Mouse (Mus musculus) limb, embryonic 11.5 days (tissue): ENCODE data around the gene Pigk. TPM values are rescaled to one million over a fixed set of nuclear protein-coding genes. Genes with fewer than 3 reads are reported as not detected.

Experiments used
- ATAC-seq: fragments of 200-750 bp; cut with Nextera tagmentation; 2 replicates; pipeline ENCODE4 v1.8.0; 2017; ENCODE audit warnings: low read depth; ENCODE audit not compliant: insufficient number of reproducible peaks, low FRiP score, low TSS enrichment
- DNase-seq: peaks from one replicate; pipeline ENCODE4 v3.0.0-alpha.2; 2015; ENCODE audit warnings: low spot score
- H3K27ac ChIP-seq: fragments of 300-500 bp; sonication (generic); replicated peaks from 2 replicates; pipeline ENCODE4 v1.5.1; 2014; ENCODE audit warnings: low read depth, mild to moderate bottlenecking, low read length
- H3K27me3 ChIP-seq: fragments of 300-500 bp; sonication (generic); 2 replicates; pipeline ENCODE4 v1.6.1; 2014; ENCODE audit warnings: mild to moderate bottlenecking, low read length, mixed read lengths; ENCODE audit not compliant: control insufficient read depth, insufficient read depth
- H3K36me3 ChIP-seq: fragments of 300-500 bp; sonication (generic); 2 replicates; pipeline ENCODE4 v1.6.1; 2014; ENCODE audit warnings: mild to moderate bottlenecking, low read length, moderate library complexity, mixed read lengths; ENCODE audit not compliant: control insufficient read depth, insufficient read depth
- H3K4me1 ChIP-seq: fragments of 300-500 bp; sonication (generic); 2 replicates; pipeline ENCODE4 v1.6.1; 2014; ENCODE audit warnings: low read length, mixed read lengths; ENCODE audit not compliant: control insufficient read depth, insufficient read depth
- H3K4me2 ChIP-seq: fragments of 300-500 bp; sonication (generic); 2 replicates; pipeline ENCODE4 v1.6.1; 2014; ENCODE audit warnings: low read depth, mild to moderate bottlenecking, moderate library complexity; ENCODE audit not compliant: severe bottlenecking
- H3K4me3 ChIP-seq: fragments of 300-500 bp; sonication (generic); 2 replicates; pipeline ENCODE4 v1.5.1; 2014; ENCODE audit warnings: low read depth, low read length
- H3K9ac ChIP-seq: fragments of 300-500 bp; sonication (generic); 2 replicates; pipeline ENCODE4 v1.6.1; 2014; ENCODE audit warnings: mild to moderate bottlenecking, low read length
- H3K9me3 ChIP-seq: fragments of 300-500 bp; sonication (generic); 2 replicates; pipeline ENCODE4 v1.6.1; 2016; ENCODE audit warnings: low read length; ENCODE audit not compliant: control insufficient read depth
- WGBS: fragments of 180-500 bp; shearing (Covaris S2); extraction: QIAGEN DNeasy Blood & Tissue Kit; methylation state at CpG from one replicate; pipeline ENCODE4 v1.1.7; 2014; 5-methylcytosine and 5-hydroxymethylcytosine counted together
- polyA plus RNA-seq: library from polyadenylated mRNA; unstranded; fragments of >200 nt; fragmentation: Nextera tagmentation; extraction: Ambion mirVana; gene quantifications from 2 replicates; pipeline ENCODE4 v1.2.1, GENCODE M21; 2014

Gene Pigk
- polyA plus RNA-seq, 1 experiment from 2014 or later: 45.3 TPM

DNA sequence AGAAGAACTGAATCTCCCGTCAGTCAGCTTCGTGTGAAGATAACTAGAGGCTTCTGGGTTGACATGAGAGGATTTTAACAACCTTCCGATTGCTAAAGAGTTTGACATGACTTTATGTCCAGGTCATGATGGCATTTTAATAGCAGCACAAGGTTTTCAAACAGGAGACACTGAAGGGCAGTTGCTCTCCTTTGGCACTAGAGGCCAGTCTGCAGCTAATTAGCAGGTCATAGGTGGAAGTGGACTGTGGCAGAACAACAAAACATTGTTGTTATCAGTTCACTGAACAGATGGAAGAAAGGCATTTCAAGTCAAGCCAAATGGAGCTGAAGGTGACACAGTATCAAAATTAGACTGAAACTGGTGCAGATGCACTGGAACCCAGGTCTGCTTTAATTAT is 4.0 kb upstream of the Pigk start:
- no peaks in the 10 kb centered on the region for H3K36me3 ChIP-seq
- WGBS: 54% methylated on average over 3 of the region's 3 CpGs
- 0 out of 2 replicates have a peak, but pooled peaks cover 1% of the 10 kb centered on the region for H3K4me1 ChIP-seq
- no peak overlapping the region for H3K4me3 ChIP-seq
- DNase-seq (no peak), ATAC-seq (no peak)
- H3K27ac ChIP-seq: no peak overlapping the region
- no peaks in the 10 kb centered on the region for H3K9me3 ChIP-seq
- H3K9ac ChIP-seq: no peak overlapping the region
- H3K27me3 ChIP-seq: no peaks in the 10 kb centered on the region
- H3K4me2 ChIP-seq: no peak overlapping the region

DNA sequence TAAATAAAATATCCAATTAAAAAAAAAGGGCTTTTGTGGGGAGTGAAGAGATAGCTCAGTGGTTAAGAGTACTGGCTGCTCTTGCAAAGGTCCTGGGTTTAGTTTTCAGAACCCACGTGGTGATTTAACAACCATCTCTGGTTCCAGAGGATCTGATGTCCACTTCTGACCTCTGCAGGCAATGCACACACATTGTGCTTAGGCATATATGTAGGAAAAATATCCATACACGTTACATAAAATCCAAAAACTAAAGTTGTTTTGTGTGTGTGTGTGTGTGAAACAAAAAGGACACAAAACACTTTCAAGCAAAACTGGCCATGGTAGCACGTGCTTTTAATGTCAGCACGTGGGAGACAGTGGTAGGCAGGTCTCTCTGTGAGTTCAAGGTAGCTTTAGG is 943 bp upstream of the Pigk start:
- ATAC-seq (no peak), DNase-seq (no peak)
- H3K4me1 ChIP-seq: 0 out of 2 replicates have a peak, but pooled peaks cover 2% of the 10 kb centered on the region
- no peak overlapping the region for H3K4me2 ChIP-seq
- no peak overlapping the region for H3K9ac ChIP-seq
- H3K27ac ChIP-seq: no peak overlapping the region
- no peak overlapping the region for H3K4me3 ChIP-seq
- no peaks in the 10 kb centered on the region for H3K36me3 ChIP-seq
- H3K27me3 ChIP-seq: no peaks in the 10 kb centered on the region
- 75% methylated on average over 4 of the region's 4 CpGs for WGBS
- no peaks in the 10 kb centered on the region for H3K9me3 ChIP-seq

DNA sequence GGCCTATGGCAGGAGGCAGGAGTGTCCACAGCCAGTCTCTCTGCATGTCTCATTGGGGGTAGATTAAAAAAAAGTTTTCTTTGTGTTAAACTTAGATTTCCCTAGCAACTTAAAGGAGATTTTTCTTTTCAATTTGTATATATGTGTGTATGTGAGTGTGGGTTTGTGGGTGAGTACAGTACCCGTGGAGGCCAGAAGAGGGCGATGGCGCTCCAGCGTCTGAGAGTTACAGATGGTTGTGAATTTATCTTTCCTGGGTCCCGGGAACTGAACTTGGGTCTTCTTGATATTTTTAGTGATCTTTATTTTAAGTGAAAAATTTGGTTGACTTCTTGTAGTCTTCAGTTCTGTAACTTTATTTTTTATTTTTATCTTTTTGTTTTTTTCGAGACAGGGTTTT is 7.4 kb downstream of the Pigk start:
- H3K27ac ChIP-seq: no peak overlapping the region
- H3K9me3 ChIP-seq: no peaks in the 10 kb centered on the region
- H3K4me3 ChIP-seq: no peak overlapping the region
- no peak overlapping the region for H3K9ac ChIP-seq
- 82% methylated on average over 6 of the region's 6 CpGs for WGBS
- ATAC-seq (no peak), DNase-seq (no peak)
- H3K4me1 ChIP-seq: no peaks in the 10 kb centered on the region
- H3K27me3 ChIP-seq: no peaks in the 10 kb centered on the region
- peaks cover 4% of the 10 kb centered on the region; the same call in 1 of the 2 replicates for H3K36me3 ChIP-seq
- no peak overlapping the region for H3K4me2 ChIP-seq

DNA sequence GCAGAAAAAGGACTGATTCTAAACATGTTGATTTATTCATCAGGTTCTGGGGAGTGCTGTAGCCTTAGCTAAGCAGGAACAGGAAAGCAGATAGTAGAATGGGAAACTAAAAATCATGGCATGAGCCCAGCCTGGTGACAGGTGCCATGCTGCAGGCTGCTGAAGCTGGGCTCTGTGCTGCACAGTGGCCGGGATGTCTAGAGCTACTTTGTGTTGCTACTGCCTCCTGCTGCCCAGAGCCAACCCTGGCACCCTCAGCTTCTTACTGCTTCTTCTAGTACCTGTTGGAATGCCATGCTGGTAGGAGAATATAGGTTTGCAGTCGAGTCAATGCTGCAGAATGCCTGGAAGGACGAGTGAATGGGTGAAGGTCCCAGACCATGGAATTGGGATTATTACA is 8.9 kb downstream of the Pigk start:
- H3K27me3 ChIP-seq: no peaks in the 10 kb centered on the region
- peaks cover 4% of the 10 kb centered on the region; the same call in 1 of the 2 replicates for H3K36me3 ChIP-seq
- DNase-seq (no peak), ATAC-seq (no peak)
- WGBS: 79% methylated on average over 3 of the region's 3 CpGs
- H3K9ac ChIP-seq: no peak overlapping the region
- H3K4me2 ChIP-seq: no peak overlapping the region
- H3K9me3 ChIP-seq: no peaks in the 10 kb centered on the region
- H3K4me1 ChIP-seq: 0 out of 2 replicates have a peak, but pooled peaks cover 3% of the 10 kb centered on the region
- no peak overlapping the region for H3K27ac ChIP-seq
- H3K4me3 ChIP-seq: no peak overlapping the region

DNA sequence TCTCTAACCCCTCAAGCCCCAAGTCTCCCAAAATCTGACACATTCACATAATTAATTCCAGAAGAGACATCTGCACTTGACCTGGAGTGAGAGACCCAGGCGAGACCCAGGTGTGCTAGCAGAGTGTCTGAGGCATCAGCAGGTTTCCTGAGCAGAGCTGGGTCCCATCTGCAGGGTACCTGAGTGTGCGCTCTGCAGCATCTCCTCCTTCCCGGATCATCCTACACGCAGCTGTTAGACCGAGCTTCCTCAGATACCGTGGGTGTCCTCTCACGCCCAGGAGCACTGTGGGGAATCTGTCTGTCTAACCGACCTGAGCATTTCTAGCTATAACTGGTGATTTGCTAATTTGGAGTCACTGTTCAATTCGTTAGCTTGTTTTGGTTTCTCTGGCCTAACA is 10.5 kb downstream of the Pigk start:
- no peak overlapping the region for H3K27ac ChIP-seq
- H3K27me3 ChIP-seq: no peaks in the 10 kb centered on the region
- WGBS: 88% methylated on average over 9 of the region's 9 CpGs
- no peak overlapping the region for H3K4me3 ChIP-seq
- no peak overlapping the region for H3K4me2 ChIP-seq
- peaks cover 4% of the 10 kb centered on the region; the same call in 1 of the 2 replicates for H3K36me3 ChIP-seq
- H3K9ac ChIP-seq: no peak overlapping the region
- DNase-seq: no peak
- H3K9me3 ChIP-seq: no peaks in the 10 kb centered on the region
- ATAC-seq: no peak
- 0 out of 2 replicates have a peak, but pooled peaks cover 5% of the 10 kb centered on the region for H3K4me1 ChIP-seq

DNA sequence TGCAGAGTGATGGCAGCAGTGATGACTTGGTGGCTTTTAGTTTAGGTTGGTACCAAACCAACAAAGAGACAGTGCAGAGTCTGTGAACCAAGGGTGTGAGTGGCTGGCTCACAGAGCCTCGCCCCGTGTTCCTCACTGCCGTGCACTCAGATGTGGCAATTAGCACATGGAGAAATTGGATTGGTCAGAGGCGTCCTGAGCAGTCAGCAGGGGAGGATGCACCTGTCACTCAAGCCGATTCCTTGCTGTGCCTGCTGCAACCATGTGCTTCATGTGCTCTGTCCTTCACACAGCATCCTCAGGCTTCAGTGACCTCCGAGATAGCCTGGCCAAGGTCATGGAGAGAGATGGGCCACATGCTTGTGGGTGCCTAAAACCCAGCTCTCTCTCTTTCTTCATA is 14.3 kb downstream of the Pigk start:
- H3K36me3 ChIP-seq: no peaks in the 10 kb centered on the region
- no peak overlapping the region for H3K9ac ChIP-seq
- H3K27me3 ChIP-seq: no peaks in the 10 kb centered on the region
- no peak overlapping the region for H3K4me3 ChIP-seq
- no peak for DNase-seq
- no peak overlapping the region for H3K27ac ChIP-seq
- 73% methylated on average over 6 of the region's 6 CpGs for WGBS
- no peak for ATAC-seq
- no peak overlapping the region for H3K4me2 ChIP-seq
- 0 out of 2 replicates have a peak, but pooled peaks cover 5% of the 10 kb centered on the region for H3K4me1 ChIP-seq
- no peaks in the 10 kb centered on the region for H3K9me3 ChIP-seq

DNA sequence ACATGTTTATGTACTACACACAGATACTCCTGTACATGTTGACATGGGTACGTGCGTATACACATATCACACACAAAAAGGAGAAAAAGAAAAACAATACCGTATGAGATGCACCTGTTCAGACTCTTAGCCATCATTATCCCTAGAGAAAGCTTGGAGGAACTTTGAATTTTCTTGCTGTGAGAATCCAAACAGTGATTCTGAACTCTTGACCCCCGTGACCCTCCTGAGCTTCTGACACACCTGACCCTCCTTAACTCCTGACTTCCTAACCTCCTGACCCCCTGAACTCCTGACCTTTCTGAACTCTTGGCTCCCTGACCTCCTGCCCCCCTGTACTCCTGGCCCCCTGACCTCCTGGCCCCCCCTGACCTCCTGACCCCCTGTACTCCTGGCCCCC is 19.1 kb downstream of the Pigk start:
- Histone ChIP-seq H3K36me3 (no peaks in the 10 kb centered on the region), H3K4me2 (no peak overlapping the region), H3K9me3 (no peaks in the 10 kb centered on the region), H3K4me3 (no peak overlapping the region), H3K9ac (no peak overlapping the region), H3K27ac (no peak overlapping the region), H3K27me3 (no peaks in the 10 kb centered on the region), H3K4me1 (0 out of 2 replicates have a peak, but pooled peaks cover 1% of the 10 kb centered on the region)
- DNase-seq (no peak), ATAC-seq (no peak)
- 91% methylated on average over 4 of the region's 4 CpGs for WGBS

DNA sequence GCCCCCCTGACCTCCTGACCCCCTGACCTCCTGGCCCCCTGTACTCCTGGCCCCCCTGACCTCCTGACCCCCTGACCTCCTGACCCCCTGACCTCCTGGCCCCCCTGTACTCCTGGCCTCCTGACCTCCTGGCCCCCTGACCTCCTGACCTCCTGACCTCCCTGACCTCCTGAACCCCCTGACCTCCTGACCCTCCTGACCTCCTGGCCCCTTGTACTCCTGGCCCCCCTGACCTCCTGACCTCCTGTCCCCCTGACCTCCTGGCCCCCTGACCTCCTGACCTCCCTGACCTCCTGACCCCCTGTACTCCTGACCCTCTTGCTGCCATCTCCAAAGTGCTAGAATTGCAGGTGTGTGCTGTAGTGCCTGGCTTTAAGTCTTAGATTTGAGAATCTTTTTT is 19.6 kb downstream of the Pigk start:
- no peak for ATAC-seq
- H3K27ac ChIP-seq: no peak overlapping the region
- H3K4me3 ChIP-seq: no peak overlapping the region
- H3K9ac ChIP-seq: no peak overlapping the region
- H3K36me3 ChIP-seq: no peaks in the 10 kb centered on the region
- H3K27me3 ChIP-seq: no peaks in the 10 kb centered on the region
- no peaks in the 10 kb centered on the region for H3K9me3 ChIP-seq
- H3K4me2 ChIP-seq: no peak overlapping the region
- H3K4me1 ChIP-seq: no peaks in the 10 kb centered on the region
- DNase-seq: no peak

DNA sequence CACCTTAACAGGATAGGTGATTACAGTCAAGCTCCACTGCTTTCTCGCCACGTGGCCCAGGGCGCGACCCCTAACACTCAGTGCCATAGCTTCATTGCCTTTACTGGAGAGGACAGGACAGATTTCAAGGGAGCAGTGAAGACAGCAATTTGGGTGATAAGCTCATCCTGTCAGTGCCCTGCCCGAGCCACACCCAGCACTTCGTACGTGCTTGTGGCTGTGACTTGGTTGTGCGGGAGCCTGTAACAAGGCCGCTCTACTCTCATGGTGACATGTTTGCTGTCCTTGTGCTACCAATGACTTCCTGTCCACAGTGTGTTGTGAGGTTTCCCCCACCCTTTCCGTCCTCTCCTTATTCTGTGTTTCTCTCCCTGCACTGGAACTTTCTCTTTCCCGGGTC is 20.2 kb downstream of the Pigk start:
- DNase-seq (no peak), ATAC-seq (no peak)
- H3K27ac ChIP-seq: no peak overlapping the region
- H3K9ac ChIP-seq: no peak overlapping the region
- H3K4me2 ChIP-seq: no peak overlapping the region
- no peak overlapping the region for H3K4me3 ChIP-seq
- no peaks in the 10 kb centered on the region for H3K4me1 ChIP-seq
- no peaks in the 10 kb centered on the region for H3K27me3 ChIP-seq
- WGBS: 93% methylated on average over 11 of the region's 11 CpGs
- H3K9me3 ChIP-seq: no peaks in the 10 kb centered on the region
- H3K36me3 ChIP-seq: no peaks in the 10 kb centered on the region
